26 mouse cellular contexts compared by ENCODE assay signal in the genomic region with DNA sequence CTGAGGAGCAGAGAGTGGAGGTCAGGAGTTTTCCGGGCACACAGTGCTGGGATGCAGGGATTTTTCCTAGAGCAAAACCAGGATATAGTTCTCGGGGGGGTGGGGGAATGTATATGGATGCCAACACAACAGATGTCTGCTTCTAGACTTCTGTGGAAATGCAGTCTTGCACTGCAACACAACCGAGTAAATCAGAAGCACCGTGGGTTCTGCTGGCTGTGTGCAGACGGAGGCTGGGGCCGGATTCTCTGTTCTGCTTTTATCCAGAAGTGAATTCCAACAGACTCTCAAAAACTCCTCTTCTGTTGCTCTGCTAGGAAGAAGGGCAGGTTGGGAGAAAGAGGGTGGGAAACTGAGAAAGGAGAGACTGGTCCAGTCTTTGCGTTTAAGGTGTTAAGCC. TPM values are rescaled to one million over a fixed set of nuclear protein-coding genes. Genes with fewer than 3 reads are reported as not detected.
A peak's percentile ranks its signal among the peaks of the same experiment; 100 is the strongest.
DNase-seq lines count a peak whose midpoint lies in the region; ATAC-seq lines count a peak whose summit lies in the region.
"Had no signal": no experiment of that assay in that cellular context is flagged by ENCODE, and none has a peak within 500 bp of the region (broad histone marks: within the 10 kb centered on the region; RNA-seq: fewer than 3 reads in every experiment).

No protein-coding gene starts in this region.

- no peaks in the 10 kb centered on the region for H3K27me3 ChIP-seq in forebrain, embryonic 14.5 days (replicated peaks; ENCODE audit: control insufficient read depth, insufficient read depth, low read length)
- no peaks in the 10 kb centered on the region for H3K27me3 ChIP-seq in forebrain, embryonic 11.5 days (ENCODE audit: control insufficient read depth, insufficient read depth, low read length)
- H3K27me3 ChIP-seq: embryonic facial prominence, embryonic 12.5 days; hindbrain, embryonic 12.5 days; limb, embryonic 15.5 days; liver, embryonic 15.5 days; lung, embryonic 15.5 days had no signal

- no peaks in the 10 kb centered on the region for H3K36me3 ChIP-seq in forebrain, embryonic 14.5 days (ENCODE audit: control insufficient read depth, insufficient read depth, low read length)
- H3K36me3 ChIP-seq in forebrain, embryonic 11.5 days (ENCODE audit: control insufficient read depth, insufficient read depth, low read length), result no peaks in the 10 kb centered on the region
- H3K36me3 ChIP-seq: embryonic facial prominence, embryonic 12.5 days; heart, embryonic 13.5 days; hindbrain, embryonic 12.5 days; limb, embryonic 15.5 days; liver, embryonic 15.5 days; lung, embryonic 15.5 days had no signal

- ATAC-seq in forebrain, embryonic 14.5 days, result no peak
- no peak for ATAC-seq in forebrain, embryonic 11.5 days (replicated peaks; ENCODE audit: low FRiP score)
- ATAC-seq: intestine, postnatal 0 days had no signal

- no peaks in the 10 kb centered on the region for H3K9me3 ChIP-seq in forebrain, embryonic 14.5 days (replicated peaks; ENCODE audit: control insufficient read depth, low read length)
- H3K9me3 ChIP-seq in forebrain, embryonic 11.5 days (ENCODE audit: control insufficient read depth, low read length), result no peaks in the 10 kb centered on the region
- H3K9me3 ChIP-seq: embryonic facial prominence, embryonic 12.5 days; heart, embryonic 13.5 days; hindbrain, embryonic 12.5 days; limb, embryonic 15.5 days; liver, embryonic 15.5 days; lung, embryonic 15.5 days had no signal

- intact Hi-C loops in heart, postnatal 14 days (cut with DNase I), result no loop called here

- no peak overlapping the region for H3K9ac ChIP-seq in forebrain, embryonic 14.5 days (ENCODE audit: low read length)
- H3K9ac ChIP-seq in forebrain, embryonic 11.5 days (ENCODE audit: low read length), result no peak overlapping the region
- H3K9ac ChIP-seq: embryonic facial prominence, embryonic 12.5 days; heart, embryonic 13.5 days; hindbrain, embryonic 12.5 days; limb, embryonic 15.5 days; liver, embryonic 15.5 days; lung, embryonic 15.5 days had no signal

- no peak overlapping the region for H3K27ac ChIP-seq in forebrain, embryonic 14.5 days (ENCODE audit: low read depth, low read length)
- no peak overlapping the region for H3K27ac ChIP-seq in forebrain, embryonic 11.5 days (ENCODE audit: low read depth, low read length)
- H3K27ac ChIP-seq: embryonic facial prominence, embryonic 12.5 days; heart, adult 2 months; heart, embryonic 13.5 days; hindbrain, embryonic 12.5 days; limb, embryonic 15.5 days; liver, embryonic 15.5 days; lung, embryonic 15.5 days had no signal

- no peak overlapping the region for H3K4me3 ChIP-seq in forebrain, embryonic 14.5 days (ENCODE audit: low read depth, low read length)
- no peak overlapping the region for H3K4me3 ChIP-seq in forebrain, embryonic 11.5 days (ENCODE audit: low read depth, low read length)
- H3K4me3 ChIP-seq: embryonic facial prominence, embryonic 12.5 days; heart, adult 2 months; heart, embryonic 13.5 days; hindbrain, embryonic 12.5 days; limb, embryonic 15.5 days; liver, embryonic 15.5 days; lung, embryonic 15.5 days had no signal

- DNase-seq in forebrain, embryonic 14.5 days (ENCODE audit: low spot score), result peak; percentile 27
- no peak for DNase-seq in forebrain, embryonic 11.5 days (ENCODE audit: low spot score)
- DNase-seq in heart, adult 11 months, result peak; percentile 33
- DNase-seq in heart, postnatal 14 days, result no peak
- peak; percentile 49 for DNase-seq in right cerebral cortex, adult 18-20 months
- DNase-seq in right cerebral cortex, postnatal 4 days, result no peak
- DNase-seq in gastrocnemius, postnatal 4 days (ENCODE audit: low spot score in 2 of 2), result no peak
- no peak for DNase-seq in adipocyte (ENCODE audit: low spot score)
- DNase-seq: adrenal gland, postnatal 36 days; cerebellum, adult 18-20 months; cerebellum, postnatal 25 days; gastrocnemius, postnatal 14 days; heart, adult 2 months; kidney, postnatal 25 days; lung, postnatal 4 days; midbrain, embryonic 14.5 days; spleen, adult 18-20 months; thymus, postnatal 25 days had no signal

- 75% methylated on average over 7 of the region's 7 CpGs for WGBS in forebrain, embryonic 14.5 days
- 85% methylated on average over 7 of the region's 7 CpGs for WGBS in forebrain, embryonic 11.5 days

- H3K4me1 ChIP-seq in forebrain, embryonic 14.5 days (ENCODE audit: control insufficient read depth, insufficient read depth, low read length), result no peaks in the 10 kb centered on the region
- H3K4me1 ChIP-seq in forebrain, embryonic 11.5 days (replicated peaks; ENCODE audit: control insufficient read depth, insufficient read depth, low read length), result no peaks in the 10 kb centered on the region
- H3K4me1 ChIP-seq: embryonic facial prominence, embryonic 12.5 days; heart, embryonic 13.5 days; hindbrain, embryonic 12.5 days; limb, embryonic 15.5 days; liver, embryonic 15.5 days; lung, embryonic 15.5 days had no signal

- H3K4me2 ChIP-seq in forebrain, embryonic 14.5 days (ENCODE audit: low read length), result no peak overlapping the region
- H3K4me2 ChIP-seq in forebrain, embryonic 11.5 days (ENCODE audit: low read depth, low read length, severe bottlenecking), result no peak overlapping the region
- H3K4me2 ChIP-seq: embryonic facial prominence, embryonic 12.5 days; heart, embryonic 13.5 days; hindbrain, embryonic 12.5 days; limb, embryonic 15.5 days; liver, embryonic 15.5 days; lung, embryonic 15.5 days had no signal

RNA-seq across cellular contexts. Expression of a gene that starts 15.9 kb away (rescaled TPM):
- 3.9 and 5.8 TPM in 2 replicates for polyA plus RNA-seq in forebrain, embryonic 14.5 days (2014; fragmentation: Nextera tagmentation; extraction: Ambion mirVana)
- 0.11 and 0.16 TPM in 2 replicates for polyA plus RNA-seq in forebrain, embryonic 11.5 days (2014; fragmentation: Nextera tagmentation; extraction: Ambion mirVana)
- total RNA-seq in heart, postnatal 14 days (2021), result not detected
- total RNA-seq in gastrocnemius, postnatal 4 days (2021), result under 1 TPM in 1 of 2 experiments, not detected in 1; 0.07 TPM
- total RNA-seq: adrenal gland, postnatal 36 days; gastrocnemius, postnatal 14 days; megakaryocyte-erythroid progenitor cell, adult 5-6 weeks had no signal
- polyA plus RNA-seq: intestine, postnatal 0 days; liver, embryonic 15.5 days had no signal

Comparison
In these comparisons a context has a peak if more than half of its experiments do, and no peak if none do; other contexts are left out.
1. DNase-seq: peak in forebrain, embryonic 14.5 days (single experiment), heart, adult 11 months (single experiment) and right cerebral cortex, adult 18-20 months (single experiment); none in forebrain, embryonic 11.5 days (single experiment), heart, postnatal 14 days (0 of 2), right cerebral cortex, postnatal 4 days (single experiment), gastrocnemius, postnatal 4 days (0 of 2) and adipocyte (single experiment).